Mouse (Mus musculus) lung, embryonic 14.5 days (tissue): ENCODE data around the gene Sgsm3. TPM values are rescaled to one million over a fixed set of nuclear protein-coding genes. Genes with fewer than 3 reads are reported as not detected.
"Not testable (repeated sequence)": the region's sequence is repeated elsewhere in the genome, so short reads cannot be mapped to it uniquely, and the experiment has no call there.

Experiments used
- ATAC-seq: fragments of 200-750 bp; cut with Nextera tagmentation; 2 replicates; pipeline ENCODE4 v1.8.0; 2017; ENCODE audit warnings: mild to moderate bottlenecking, moderate TSS enrichment, moderate library complexity; ENCODE audit not compliant: insufficient read depth
- DNase-seq: peaks from one replicate; pipeline ENCODE4 v3.0.0-alpha.2; 2015
- H3K27ac ChIP-seq: fragments of 300-500 bp; sonication (generic); 2 replicates; pipeline ENCODE4 v1.5.1; 2014; ENCODE audit warnings: low read depth, mild to moderate bottlenecking, moderate library complexity
- H3K27me3 ChIP-seq: fragments of 300-500 bp; sonication (generic); 2 replicates; pipeline ENCODE4 v1.6.1; 2014; ENCODE audit warnings: low read length, control low read depth; ENCODE audit not compliant: insufficient read depth
- H3K36me3 ChIP-seq: fragments of 300-500 bp; sonication (generic); 2 replicates; pipeline ENCODE4 v1.6.1; 2014; ENCODE audit warnings: control low read depth; ENCODE audit not compliant: insufficient read depth
- H3K4me1 ChIP-seq: fragments of 300-500 bp; sonication (generic); 2 replicates; pipeline ENCODE4 v1.6.1; 2014; ENCODE audit warnings: antibody characterized with exemption, control low read depth; ENCODE audit not compliant: insufficient read depth
- H3K4me2 ChIP-seq: fragments of 300-500 bp; sonication (generic); 2 replicates; pipeline ENCODE4 v1.6.1; 2014; ENCODE audit warnings: mild to moderate bottlenecking
- H3K4me3 ChIP-seq: fragments of 300-500 bp; sonication (generic); 2 replicates; pipeline ENCODE4 v1.5.1; 2014; ENCODE audit warnings: low read depth, low read length
- H3K9ac ChIP-seq: fragments of 300-500 bp; sonication (generic); 2 replicates; pipeline ENCODE4 v1.6.1; 2014
- H3K9me3 ChIP-seq: fragments of 300-500 bp; sonication (generic); 2 replicates; pipeline ENCODE4 v1.6.1; 2016; ENCODE audit warnings: low read depth, low read length, control low read depth
- CTCF ChIP-seq: IDR thresholded peaks from 2 replicates; pipeline ENCODE4 v1.5.1; 2016; ENCODE audit warnings: antibody characterized with exemption, low read depth
- WGBS: fragments of 180-500 bp; shearing (Covaris S2); extraction: QIAGEN DNeasy Blood & Tissue Kit; methylation state at CpG from one replicate; pipeline ENCODE4 v1.1.7; 2014; 5-methylcytosine and 5-hydroxymethylcytosine counted together
- polyA plus RNA-seq: library from polyadenylated mRNA; unstranded; fragments of >200 nt; fragmentation: Nextera tagmentation; extraction: Ambion mirVana; gene quantifications from 2 replicates; pipeline ENCODE4 v1.2.1, GENCODE M21; 2014

The Sgsm3 gene
- 33.2 and 40.0 TPM in 2 replicates for polyA plus RNA-seq

DNA sequence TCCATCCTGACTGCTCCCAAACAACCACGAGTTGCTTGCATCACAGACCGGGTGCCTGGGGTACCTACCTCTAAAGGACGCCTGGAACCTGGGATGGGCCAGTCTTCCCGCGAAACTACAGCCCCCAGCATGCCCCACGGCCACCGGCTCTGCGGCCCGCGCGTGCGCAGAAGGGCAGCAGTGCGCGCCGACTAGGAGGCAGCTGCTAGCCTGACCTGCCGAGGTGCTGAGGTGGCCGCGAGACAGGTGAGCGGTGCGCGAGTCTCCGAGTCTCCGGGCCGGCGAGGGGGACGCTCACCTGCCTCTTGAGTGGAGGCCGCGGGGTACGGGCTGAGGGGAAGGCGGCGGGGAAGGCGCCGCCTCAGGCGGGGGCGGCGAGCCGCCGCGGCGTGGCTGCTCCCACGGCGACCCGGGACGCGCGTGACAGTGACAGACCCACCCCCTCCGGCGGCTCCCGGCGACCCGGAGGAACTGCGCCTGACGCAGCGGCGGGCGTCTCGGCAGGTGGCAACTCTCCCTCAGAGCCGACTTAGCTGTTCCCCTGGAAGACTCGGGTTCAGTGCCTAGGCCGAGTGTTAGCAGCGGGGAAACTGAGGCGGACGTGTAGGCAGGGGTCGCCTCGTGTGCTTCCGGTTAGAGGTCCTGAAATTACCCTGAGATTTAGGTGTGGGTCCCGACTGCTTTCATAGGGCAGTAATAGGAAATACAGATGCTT is at the start of gene Sgsm3:
Sgsm3 (plus strand) TSS at position 146 of the 715 bp plus-strand sequence.
- Histone ChIP-seq H3K36me3 (no peaks in the 10 kb centered on the region), H3K9ac (peak within 1 kb of the TSS; percentile 73), H3K27me3 (no peaks in the 10 kb centered on the region), H3K4me2 (peak within 1 kb of the TSS; percentile 80), H3K9me3 (no peaks in the 10 kb centered on the region), H3K27ac (no peak within 1 kb of the TSS), H3K4me3 (peak within 1 kb of the TSS; percentile 87), H3K4me1 (no peaks in the 10 kb centered on the region)
- DNase-seq (peak; percentile 92), ATAC-seq (peak; percentile 86)
- TF ChIP-seq CTCF: no peak
- under 1% methylated on average over 66 of the region's 67 CpGs for WGBS

DNA sequence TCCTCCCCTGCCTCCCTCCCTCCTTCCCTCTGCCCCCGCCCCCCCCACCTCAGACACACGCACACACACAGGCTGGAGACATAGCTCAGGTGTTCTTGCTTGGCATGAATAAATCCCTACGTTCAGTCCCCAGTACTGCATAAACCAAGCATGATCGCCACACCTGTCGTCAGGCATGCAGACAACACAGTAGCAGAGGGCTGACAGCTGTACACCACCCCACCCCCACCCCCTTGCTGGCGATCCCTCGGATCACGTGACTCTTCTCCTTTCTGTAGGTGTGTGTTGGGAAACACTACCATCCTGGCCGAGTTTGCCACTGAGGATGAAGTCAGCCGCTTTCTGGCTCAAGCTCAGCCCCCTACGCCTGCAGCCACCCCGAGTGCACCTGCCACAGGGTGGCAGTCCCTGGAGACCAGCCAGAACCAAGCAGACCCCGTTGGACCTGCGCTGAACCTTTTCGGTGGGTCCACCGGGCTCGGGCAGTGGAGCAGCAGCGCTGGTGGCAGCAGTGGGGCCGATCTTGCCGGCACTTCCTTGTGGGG is 48.7 kb upstream of the Sgsm3 start:
- H3K9ac ChIP-seq: no peak overlapping the region
- no peaks in the 10 kb centered on the region for H3K27me3 ChIP-seq
- ATAC-seq (no peak), DNase-seq (no peak)
- no peaks in the 10 kb centered on the region for H3K4me1 ChIP-seq
- WGBS: 73% methylated on average over 19 of the region's 20 CpGs
- no peaks in the 10 kb centered on the region for H3K9me3 ChIP-seq
- no peak overlapping the region for H3K4me3 ChIP-seq
- H3K36me3 ChIP-seq: peaks cover 71% of the 10 kb centered on the region
- no peak overlapping the region for H3K27ac ChIP-seq
- no peak for TF ChIP-seq CTCF
- no peak overlapping the region for H3K4me2 ChIP-seq

GRCm38 (mm10) chr15:80930048-80930571 is 47.5 kb upstream of the Sgsm3 start:
- no peak overlapping the region for H3K4me3 ChIP-seq
- no peaks in the 10 kb centered on the region for H3K27me3 ChIP-seq
- WGBS: 39% methylated on average over 14 of the region's 16 CpGs
- H3K9me3 ChIP-seq: no peaks in the 10 kb centered on the region
- H3K4me2 ChIP-seq: no peak overlapping the region
- TF ChIP-seq CTCF: no peak
- H3K9ac ChIP-seq: no peak overlapping the region
- DNase-seq: peak; percentile 47
- peaks cover 59% of the 10 kb centered on the region for H3K36me3 ChIP-seq
- ATAC-seq: peak; percentile 41; the same call in 1 of the 2 replicates
- H3K27ac ChIP-seq: no peak overlapping the region
- H3K4me1 ChIP-seq: no peaks in the 10 kb centered on the region

DNA sequence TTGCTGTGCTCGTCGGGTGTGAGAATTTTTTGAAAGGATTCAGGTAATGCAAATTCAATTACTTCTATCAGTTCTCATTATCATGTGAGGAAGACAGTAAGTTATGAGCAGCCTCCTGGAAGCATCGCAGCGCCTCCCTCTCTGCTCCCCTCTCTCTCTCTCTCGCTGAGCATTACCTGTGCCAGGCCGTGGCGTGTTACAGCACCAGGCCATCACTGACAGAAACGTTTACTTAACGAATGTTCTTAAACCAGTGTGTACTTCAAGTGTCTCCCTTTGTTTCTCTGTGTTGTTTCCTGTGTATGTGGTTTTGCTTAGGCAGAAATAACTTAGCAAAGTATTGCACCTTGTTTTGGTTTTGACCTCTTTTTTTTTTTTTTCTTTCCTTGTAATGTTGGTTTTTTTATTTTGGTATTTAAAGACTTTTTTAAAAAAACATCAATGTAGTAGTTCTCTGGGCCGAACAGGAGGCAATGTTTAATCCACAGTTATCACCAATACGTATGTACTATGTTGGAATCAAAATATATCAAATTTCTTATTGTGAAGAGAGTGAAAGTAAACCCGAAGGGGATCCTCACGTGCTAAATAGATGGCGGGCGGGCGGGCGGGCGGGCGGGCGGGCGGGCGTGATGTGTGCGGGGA is 46.8 kb upstream of the Sgsm3 start:
- WGBS: 81% methylated on average over 23 of the region's 23 CpGs
- not testable (repeated sequence) for DNase-seq, ATAC-seq

GRCm38 (mm10) chr15:80931345-80931960 is 46.1 kb upstream of the Sgsm3 start:
- DNase-seq (no peak), ATAC-seq (no peak)
- Histone ChIP-seq H3K9ac (no peak overlapping the region), H3K27ac (no peak overlapping the region), H3K4me1 (no peaks in the 10 kb centered on the region), H3K36me3 (peaks cover 62% of the 10 kb centered on the region), H3K4me2 (no peak overlapping the region), H3K9me3 (no peaks in the 10 kb centered on the region), H3K4me3 (no peak overlapping the region), H3K27me3 (no peaks in the 10 kb centered on the region)
- 89% methylated on average over 9 of the region's 9 CpGs for WGBS
- TF ChIP-seq CTCF: no peak

More for the DNA sequence above, 46.8 kb upstream of the Sgsm3 start:
- H3K27ac ChIP-seq, H3K9me3 ChIP-seq, H3K9ac ChIP-seq, H3K4me1 ChIP-seq, H3K27me3 ChIP-seq, H3K4me2 ChIP-seq, H3K4me3 ChIP-seq: not testable (repeated sequence)
- peaks cover 62% of the 10 kb centered on the region for H3K36me3 ChIP-seq

DNA sequence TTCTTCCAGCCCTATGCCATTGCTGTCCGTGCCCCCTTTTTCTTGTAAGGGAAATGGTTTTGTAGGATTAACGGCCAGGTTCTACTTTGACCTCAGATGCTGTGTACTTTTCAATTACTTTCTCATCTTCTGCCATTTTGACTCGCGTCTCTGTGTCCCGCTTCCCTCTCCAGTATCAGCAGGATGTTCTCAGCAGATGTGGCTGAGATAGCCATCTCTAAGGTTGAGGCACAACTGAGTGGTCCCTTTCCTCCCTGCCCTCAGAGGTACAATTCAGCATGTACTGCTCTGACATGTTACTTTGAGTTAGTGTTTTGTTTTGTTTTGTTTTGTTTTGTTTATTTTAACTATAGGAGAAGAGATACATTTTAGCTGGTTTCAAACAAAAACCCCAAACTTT is 42.7 kb upstream of the Sgsm3 start:
- no peak for DNase-seq
- no peaks in the 10 kb centered on the region for H3K27me3 ChIP-seq
- peaks cover 43% of the 10 kb centered on the region for H3K36me3 ChIP-seq
- no peak overlapping the region for H3K27ac ChIP-seq
- TF ChIP-seq CTCF: no peak
- no peak overlapping the region for H3K9ac ChIP-seq
- no peaks in the 10 kb centered on the region for H3K4me1 ChIP-seq
- no peak for ATAC-seq
- WGBS: 84% methylated on average over 5 of the region's 5 CpGs
- no peaks in the 10 kb centered on the region for H3K9me3 ChIP-seq
- no peak overlapping the region for H3K4me3 ChIP-seq
- no peak overlapping the region for H3K4me2 ChIP-seq

DNA sequence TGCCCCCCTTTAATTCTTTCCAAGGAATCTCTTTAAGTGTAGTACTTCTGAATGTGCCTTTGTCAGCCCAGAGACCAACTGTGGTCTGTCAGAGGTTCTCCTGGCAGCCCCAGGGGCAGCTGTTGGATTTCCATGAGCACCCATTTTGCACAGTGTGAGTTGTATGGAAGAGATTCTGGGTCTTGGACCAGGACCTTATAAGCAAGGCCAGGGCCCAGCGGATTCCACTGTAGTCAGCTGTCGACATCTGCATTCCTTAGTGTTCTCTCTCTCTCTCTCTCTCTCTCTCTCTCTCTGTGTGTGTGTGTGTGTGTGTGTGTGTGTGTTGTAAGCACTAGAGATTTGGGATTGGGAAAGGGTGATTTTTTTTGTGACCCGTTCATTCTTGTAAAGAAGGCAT is 40.9 kb upstream of the Sgsm3 start:
- H3K4me1 ChIP-seq: no peaks in the 10 kb centered on the region
- ATAC-seq: peak; percentile 70
- no peak overlapping the region for H3K27ac ChIP-seq
- peaks cover 49% of the 10 kb centered on the region for H3K36me3 ChIP-seq
- H3K9me3 ChIP-seq: no peaks in the 10 kb centered on the region
- H3K9ac ChIP-seq: no peak overlapping the region
- WGBS: 66% methylated on average over 3 of the region's 3 CpGs
- H3K27me3 ChIP-seq: no peaks in the 10 kb centered on the region
- H3K4me3 ChIP-seq: no peak overlapping the region
- no peak for TF ChIP-seq CTCF
- DNase-seq: peak; percentile 51
- H3K4me2 ChIP-seq: no peak overlapping the region
